Mouse (Mus musculus): ENCODE measurements at regions not wholly inside any gene's neighbourhood (a gene's known extent, or its start where the extent isn't known, plus 50 kb on each side); places are given as distances from the start of the nearest gene placed in this dataset.
A peak's percentile ranks its signal among the peaks of the same experiment; 100 is the strongest.

DNA sequence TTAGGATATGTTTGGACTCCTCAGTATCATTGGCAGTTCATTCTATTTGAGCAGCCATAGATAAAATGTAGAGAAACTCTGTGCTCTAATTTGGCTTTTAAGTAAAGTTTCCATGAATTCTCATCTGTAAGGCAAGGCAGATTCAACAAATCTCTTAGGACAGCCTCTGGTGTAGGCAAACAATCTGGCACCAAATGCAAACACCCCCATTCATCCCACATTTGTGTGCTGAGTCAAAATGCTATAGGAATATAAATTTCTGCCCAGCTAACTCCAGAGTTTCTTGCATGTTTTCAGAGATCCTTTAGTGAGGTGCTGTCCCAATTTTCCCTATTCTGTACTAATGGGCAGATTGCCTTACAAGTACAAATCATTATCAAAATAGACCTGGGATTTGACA lies 695.7 kb upstream of the Kif18a start:
- DNase-seq, result no peak

DNA sequence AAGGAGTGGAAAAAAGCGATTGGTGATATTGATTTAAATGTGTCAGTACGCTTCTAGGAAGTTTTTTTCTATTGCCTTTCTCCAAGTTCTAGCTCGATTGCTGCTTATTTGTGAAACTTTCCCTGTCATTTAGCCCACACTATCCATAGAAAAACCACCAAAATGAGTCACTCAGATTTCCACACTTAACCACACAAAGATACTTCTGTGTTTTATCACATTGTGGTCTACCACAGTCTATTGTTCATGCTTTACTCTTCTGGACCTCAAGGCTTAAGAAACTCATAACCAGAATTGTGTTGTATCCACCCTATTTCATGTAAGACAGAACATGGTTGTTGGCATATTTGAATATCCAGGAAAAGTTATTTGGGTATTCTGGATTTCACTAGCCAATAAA lies 687.0 kb upstream of the Kif18a start:
- no peak for DNase-seq

DNA sequence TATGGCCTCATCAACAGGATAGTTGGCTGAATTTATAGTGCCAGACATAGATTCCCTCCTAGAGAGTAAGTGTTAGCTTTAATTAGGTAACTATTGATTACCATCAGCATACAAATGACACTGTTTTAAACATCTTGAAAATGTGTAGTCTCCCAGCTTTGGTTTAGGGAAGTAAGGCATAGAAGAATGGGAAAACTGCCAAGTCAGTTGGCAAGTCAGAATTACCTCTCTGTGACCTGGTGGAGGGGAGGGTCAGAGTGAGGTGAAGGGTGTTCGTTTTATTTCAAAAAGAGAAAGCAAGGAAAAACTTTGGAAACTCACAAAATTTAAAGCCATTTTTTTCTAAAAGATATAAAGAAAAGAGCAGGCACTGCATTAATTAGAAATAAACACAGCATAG lies 680.2 kb upstream of the Kif18a start:
- DNase-seq, result no peak

- DNase-seq, result no peak
Observed at GRCm38 (mm10) chr2:108619580-108619979, 661.0 kb upstream of the Kif18a start.

DNA sequence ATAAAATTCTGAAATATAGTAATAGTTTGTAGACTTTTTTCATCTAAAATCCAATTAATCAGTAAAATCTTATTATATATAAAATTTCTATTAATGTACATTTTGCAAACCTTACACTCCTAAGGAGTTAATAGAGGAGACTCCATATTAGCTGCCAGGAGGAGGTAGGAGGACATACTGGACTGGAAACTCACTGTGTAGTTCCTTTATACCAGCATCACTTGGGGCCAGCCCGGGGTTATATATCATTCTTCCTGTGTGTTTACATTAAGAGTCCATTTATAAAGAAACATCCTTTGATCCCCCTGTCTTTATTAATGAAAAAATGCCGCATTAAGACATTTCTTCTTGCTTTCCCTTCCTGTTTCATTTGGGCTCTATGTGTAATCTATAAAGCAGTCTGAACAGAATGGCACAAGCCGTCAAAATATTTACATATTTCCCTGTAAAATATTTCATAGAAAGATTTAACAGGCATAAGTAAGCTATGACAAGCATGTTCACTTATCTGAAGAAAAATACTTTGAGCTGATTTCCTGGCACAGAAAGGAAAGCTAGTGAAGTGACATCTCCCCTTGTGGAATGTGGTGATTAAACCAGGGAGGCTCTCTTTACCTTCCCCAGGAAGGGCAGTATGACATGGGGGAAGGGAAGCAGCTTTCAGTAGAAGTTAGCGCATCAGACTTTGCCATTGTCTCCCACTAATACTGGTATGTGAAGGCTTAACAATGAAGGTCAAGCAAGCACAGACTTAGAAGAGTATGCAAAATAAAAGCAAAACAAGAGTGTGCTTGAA lies 658.0 kb upstream of the Kif18a start:
- peak in 1 of 2 experiments; percentile 2 for DNase-seq

- DNase-seq, result no peak
Observed at GRCm38 (mm10) chr2:108635644-108636043, 644.9 kb upstream of the Kif18a start.

GRCm38 (mm10) chr2:108660697-108661388 lies 619.7 kb upstream of the Kif18a start:
- no peak for DNase-seq

GRCm38 (mm10) chr2:108677777-108678380 lies 602.7 kb upstream of the Kif18a start:
- DNase-seq, result no peak

- no peak for DNase-seq
Observed at GRCm38 (mm10) chr2:108681574-108681973, 599.0 kb upstream of the Kif18a start.

DNA sequence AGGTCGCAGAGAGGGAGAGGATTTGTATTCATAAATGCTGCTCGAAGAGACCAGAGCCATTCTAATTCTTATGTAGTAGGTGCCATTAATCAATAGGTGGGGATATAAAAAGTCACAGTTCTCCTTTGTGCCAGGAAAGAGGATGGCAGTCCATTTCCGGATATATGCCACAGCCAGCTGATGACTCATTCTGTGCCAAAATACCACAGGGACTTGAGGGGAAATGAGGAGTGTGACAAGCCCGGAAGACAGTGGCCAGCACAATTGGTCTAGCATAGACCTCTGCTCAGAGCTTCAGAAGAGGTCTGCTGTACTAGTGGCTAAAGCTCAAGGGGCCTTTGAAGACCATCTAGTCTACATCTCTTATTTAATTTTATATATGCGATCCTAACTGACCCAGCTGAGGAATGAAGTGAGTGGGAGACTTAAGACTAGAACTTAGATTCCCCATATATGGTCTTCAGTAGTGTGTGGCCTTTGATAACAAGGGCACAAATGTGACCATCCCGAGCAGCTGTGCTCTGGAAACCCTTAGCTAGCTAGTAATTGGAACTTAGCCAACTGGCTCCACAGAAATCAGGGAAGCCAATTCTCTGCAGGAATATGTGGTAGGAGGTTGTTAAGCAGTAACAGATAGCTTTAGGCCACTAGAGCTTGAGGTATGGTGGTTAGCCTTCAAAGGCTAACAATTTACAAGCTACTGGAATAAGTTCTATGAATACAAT lies 594.4 kb upstream of the Kif18a start:
- DNase-seq, result peak in 1 of 2 experiments; percentile 2

DNA sequence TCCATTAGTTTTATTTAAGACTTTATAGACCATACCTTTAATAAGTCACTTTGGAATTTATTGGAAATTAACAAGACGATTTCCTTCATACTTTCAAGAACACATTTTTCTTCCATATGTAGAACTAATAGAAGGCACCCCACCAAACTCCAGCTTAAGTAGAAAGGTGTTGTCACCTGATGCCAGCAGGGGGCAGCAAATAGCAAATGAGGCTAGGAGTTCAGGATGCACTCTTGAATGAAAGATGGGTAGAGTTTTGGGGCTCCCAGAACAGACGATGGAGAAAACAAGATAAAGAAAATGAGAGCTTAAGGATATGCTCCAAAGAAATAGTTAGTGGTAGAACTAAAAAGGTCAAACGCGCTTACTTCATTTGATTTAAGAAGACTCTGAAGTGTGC lies 590.4 kb upstream of the Kif18a start:
- peak; percentile 69 for DNase-seq

DNA sequence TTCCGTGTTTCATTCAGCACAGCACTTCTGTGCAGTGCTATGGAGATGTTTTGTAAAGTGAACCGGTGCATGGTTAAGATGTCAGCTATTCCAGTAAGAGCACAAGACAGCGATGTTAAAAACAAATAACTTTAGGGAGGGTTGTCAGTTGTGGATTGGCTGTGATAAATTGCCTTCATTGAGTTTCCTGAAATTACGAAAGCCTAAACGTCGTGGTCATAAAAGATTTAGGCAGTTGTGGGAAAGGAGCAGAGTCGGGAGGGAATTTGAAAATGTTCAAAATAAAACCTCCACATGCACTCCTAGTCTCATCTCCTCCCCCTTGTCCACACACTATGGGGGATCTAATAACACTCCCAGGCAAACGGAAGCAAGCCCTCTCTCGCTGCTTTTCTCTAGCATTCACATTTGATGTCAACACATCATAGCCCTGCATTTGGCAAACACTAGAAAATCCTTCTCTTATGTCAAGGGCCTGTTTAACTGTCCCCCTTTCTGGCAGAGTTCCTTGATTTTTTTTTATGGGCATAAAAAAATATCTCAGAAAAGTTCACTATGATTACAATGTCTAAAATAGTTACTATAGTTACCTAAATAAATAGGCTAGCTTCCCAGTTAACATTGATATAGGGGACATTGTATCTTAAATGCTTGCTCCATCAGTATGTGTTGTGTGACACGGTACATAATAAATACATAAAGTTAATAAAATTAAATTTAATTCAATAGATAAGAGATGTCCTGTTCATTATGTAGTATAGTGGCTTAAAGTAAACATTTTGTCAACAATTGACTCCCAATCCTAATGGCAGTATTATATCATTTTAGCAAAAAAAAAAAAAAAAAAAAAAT lies 589.2 kb upstream of the Kif18a start:
- no peak for DNase-seq

DNA sequence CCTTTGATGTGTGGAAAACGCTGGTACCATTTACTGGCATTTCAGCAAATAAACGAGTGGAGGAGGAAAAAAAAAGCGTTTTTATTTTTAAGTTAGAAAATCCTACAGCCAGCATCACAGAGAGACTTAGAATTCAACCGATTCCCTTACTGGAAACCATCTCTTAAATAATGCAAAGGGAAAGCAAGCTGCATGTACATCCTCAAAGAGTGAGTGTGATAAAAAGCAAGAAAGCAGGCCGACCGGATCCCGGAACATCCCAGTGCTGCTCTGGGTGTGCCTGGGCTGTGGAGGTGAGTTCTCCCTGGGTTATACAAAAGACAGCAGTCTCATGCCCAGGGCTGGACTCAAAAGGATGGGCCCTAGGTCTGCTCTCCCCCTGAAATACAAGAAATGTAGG lies 579.2 kb upstream of the Kif18a start:
- no peak for DNase-seq

DNA sequence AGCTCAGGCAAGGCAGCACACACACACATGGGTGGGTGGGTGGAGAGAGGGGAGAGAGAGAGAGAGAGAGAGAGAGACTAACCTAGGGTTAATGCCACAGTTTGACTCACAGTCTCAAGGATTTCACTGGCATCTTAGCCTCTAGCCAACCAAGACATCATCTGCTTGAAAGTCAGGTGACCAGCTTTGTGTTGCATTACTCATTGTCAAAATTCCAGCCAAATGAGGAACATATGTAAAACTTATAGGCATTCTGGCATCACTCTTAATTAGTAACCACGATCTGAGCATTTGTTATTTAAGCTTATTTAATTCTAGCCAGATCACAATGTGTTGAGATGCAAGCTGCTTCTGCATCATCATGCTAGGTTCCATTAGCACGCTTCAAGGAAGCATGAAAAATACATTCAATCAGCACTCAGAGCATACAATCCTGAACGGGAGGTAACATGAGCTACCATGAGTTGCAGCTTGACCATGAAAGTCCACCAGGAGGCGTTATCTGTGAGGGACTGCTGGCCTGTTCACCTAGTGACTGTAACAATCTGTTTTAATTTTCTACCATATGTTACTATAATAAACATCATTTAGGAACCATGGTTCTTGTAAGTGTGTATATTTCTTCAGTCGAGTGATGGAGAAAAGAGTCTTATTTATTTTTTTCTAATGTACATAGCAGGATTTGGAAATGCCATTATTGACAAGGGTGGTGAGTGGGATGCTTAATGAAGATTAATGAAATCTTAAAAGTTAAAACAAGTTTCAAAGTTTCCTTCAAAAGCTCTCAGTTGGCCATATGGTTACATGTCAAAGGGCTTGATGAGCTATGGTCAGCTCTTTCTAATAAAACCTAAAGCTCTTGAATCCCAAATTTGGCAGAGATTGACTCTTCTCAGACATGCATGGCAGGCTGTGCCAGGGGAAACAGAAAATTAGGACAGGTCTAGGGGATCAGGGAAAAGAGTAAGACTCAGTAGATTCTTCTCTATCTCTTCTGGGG lies 572.4 kb upstream of the Kif18a start:
- DNase-seq, result no peak

DNA sequence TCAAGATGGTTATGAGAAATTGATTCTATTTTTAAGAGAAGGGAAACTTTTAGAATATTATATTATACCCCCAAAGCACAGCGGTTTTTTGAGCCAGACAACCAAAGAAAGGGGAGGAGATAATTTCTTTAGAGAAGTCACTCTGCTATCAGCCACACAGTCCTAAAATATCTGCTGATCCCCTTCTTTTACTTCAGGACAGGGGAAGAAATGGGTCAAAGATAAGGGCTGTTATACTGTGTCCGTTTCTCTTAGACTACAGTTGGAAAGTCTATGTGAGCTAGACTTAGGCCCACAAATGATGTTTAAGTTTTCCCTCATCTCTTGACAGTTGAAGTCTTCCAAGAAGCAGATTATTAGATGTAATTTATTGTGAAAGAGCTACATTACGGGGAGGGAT lies 538.5 kb upstream of the Kif18a start:
- DNase-seq, result no peak

DNA sequence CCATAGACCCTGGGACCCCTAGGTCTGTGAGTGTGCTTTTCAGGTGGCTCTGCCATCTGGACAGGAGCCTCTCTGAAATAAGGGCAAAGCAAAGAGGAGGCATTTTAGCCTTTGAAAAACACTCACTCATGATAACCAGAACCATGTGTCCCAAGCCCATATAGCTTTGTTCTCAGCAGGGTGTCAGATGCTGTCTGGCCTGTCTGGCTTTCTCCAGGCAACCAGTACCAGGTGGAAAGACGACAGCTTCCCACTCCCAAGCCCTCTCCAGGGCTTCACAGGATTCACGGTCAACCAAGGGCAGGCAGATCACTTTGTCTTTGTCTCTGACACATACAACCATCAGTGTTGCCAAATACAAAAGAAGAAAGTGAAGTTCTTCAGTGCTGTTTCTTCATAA lies 537.0 kb upstream of the Kif18a start:
- DNase-seq, result no peak

DNA sequence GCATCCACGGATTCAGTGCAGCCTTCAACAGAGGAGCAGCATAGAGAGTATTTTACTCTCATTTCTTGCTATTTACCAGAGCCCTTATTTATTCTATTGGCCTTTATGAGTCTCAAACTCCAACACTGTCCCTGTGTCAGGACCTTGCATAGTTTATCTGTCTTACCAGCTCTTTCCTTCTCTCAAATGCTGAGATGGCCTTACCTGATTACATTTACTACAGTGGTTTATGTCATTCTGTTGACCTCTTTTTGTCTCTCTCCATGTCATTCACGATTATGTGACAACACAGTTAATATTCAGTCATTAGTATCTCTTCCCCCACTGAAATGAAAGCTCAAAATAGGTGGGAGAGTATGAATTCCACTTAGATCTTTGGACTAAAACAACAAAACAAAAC lies 535.7 kb upstream of the Kif18a start:
- DNase-seq, result no peak

- DNase-seq, result no peak
Observed at GRCm38 (mm10) chr2:108753494-108754225, 526.9 kb upstream of the Kif18a start.

- DNase-seq, result no peak
Observed at GRCm38 (mm10) chr2:108755821-108756220, 524.7 kb upstream of the Kif18a start.

DNA sequence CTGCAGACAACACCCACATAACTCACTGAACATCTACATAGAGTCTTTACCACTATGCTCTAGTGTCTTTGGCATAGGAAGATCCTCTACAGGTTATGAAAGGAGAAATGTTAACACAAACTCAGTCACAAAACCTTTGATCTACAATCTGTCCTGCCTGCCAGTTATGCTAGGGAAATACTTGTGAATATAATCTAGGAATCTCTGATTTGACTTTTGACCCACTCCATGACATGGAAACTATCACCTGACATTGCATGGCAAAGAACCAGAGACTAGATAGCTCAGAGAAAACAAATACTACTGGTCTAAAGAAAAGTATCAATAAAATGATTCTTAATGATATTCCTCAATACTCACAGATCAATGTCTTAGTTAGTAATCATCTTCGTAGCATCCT lies 524.3 kb upstream of the Kif18a start:
- DNase-seq, result no peak

Measured in kidney, postnatal 4 days (tissue).